23 mouse cellular contexts compared by ENCODE assay signal in the genomic region with DNA sequence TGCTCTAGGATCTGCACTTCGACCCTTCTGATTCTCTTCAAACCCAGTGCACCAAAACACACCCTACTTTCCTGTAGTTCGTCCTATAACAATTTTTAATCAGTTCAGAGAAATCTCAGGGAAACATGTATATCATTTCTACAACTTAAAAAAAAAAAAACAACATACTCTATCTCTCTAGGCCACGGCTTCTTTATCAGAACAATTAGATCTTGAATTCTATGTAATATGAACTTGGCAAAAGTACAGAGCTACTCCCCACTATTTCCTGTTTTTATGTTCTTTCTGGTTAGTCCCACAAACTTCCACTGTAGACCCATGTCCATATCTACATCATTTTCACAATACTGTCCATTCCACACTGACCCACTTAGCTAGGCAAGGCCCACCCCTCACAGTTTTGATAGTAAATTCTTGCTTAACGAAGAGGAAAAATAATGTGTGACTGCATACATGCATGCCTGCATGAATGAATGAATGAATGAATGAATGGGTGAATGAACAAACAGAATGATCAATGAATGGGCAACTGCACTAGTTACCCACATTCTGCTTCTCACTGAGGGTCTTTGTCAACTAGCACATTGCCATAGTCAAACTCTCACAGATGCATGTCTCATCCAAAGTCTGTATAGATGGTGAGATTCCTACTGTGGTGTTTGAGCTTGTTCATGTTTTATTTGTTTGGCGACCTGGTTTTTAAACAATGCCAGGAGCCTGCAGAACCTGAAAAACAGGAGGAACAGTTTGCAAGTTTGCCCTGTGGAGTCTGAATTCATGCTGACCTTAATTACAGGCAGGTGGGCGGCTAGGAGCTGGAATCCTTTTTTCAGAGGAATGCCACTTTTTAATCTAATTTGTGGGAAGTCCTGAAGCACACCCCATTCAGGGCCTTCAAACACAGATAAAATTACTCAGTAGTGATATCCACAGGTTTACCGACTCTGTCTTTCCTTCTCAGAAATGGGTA.
DNase-seq lines count a peak whose midpoint lies in the region; ATAC-seq and TF ChIP-seq lines count a peak whose summit lies in the region.
"Had no signal": no experiment of that assay in that cellular context is flagged by ENCODE, and none has a peak within 500 bp of the region (broad histone marks: within the 10 kb centered on the region; RNA-seq: fewer than 3 reads in every experiment).

No protein-coding gene starts in this region.

- no peak overlapping the region for H3K4me2 ChIP-seq in stomach, postnatal 0 days (replicated peaks; ENCODE audit: low read depth)
- H3K4me2 ChIP-seq: heart, embryonic 15.5 days; limb, embryonic 12.5 days; liver, embryonic 13.5 days had no signal

- no peak for TF ChIP-seq EP300 in stomach, postnatal 0 days (optimal IDR thresholded peaks at IDR 0.05)

- no peaks in the 10 kb centered on the region for H3K36me3 ChIP-seq in stomach, postnatal 0 days (ENCODE audit: control insufficient read depth, insufficient read depth, low read length)
- H3K36me3 ChIP-seq: G1E; heart, embryonic 15.5 days; hindbrain, embryonic 10.5 days; limb, embryonic 12.5 days; liver, embryonic 13.5 days had no signal

- WGBS in stomach, postnatal 0 days, result 53% methylated on average over 7 of the region's 7 CpGs

- peak; percentile 76 for DNase-seq in urinary bladder, postnatal 14 days (ENCODE audit: low spot score)
- no peak for DNase-seq in urinary bladder, postnatal 10 days (ENCODE audit: low spot score)
- DNase-seq in brain, embryonic 14.5 days (ENCODE audit: low read depth), result peak; percentile 27
- DNase-seq in forelimb bud, embryonic 11.5 days (ENCODE audit: low read depth, low spot score), result peak; percentile 37
- DNase-seq in stomach, postnatal 0 days (ENCODE audit: low spot score), result peak; percentile 40
- no peak for DNase-seq in left cerebral cortex, postnatal 4 days
- no peak for DNase-seq in gastrocnemius, adult 8-10 months (ENCODE audit: low spot score in 2 of 2)
- DNase-seq: adrenal gland, adult 8-10 months; cerebellum, adult 18-20 months; cerebellum, postnatal 36 days; heart, adult 2 months; kidney, adult 9 months; kidney, postnatal 4 days; layer of hippocampus, postnatal 36 days; liver, embryonic 13.5 days; thymus, postnatal 25 days had no signal

- H3K9me3 ChIP-seq in stomach, postnatal 0 days (ENCODE audit: control insufficient read depth, low read length), result no peaks in the 10 kb centered on the region
- H3K9me3 ChIP-seq: G1E; heart, embryonic 15.5 days; hindbrain, embryonic 10.5 days; limb, embryonic 12.5 days; liver, embryonic 13.5 days had no signal

- intact Hi-C loops in left cerebral cortex, postnatal 4 days (cut with DNase I), result no loop called here

- no peaks in the 10 kb centered on the region for H3K4me1 ChIP-seq in stomach, postnatal 0 days (replicated peaks; ENCODE audit: control insufficient read depth, insufficient read depth)
- H3K4me1 ChIP-seq: hindbrain, embryonic 10.5 days; limb, embryonic 12.5 days had no signal

- no peak overlapping the region for H3K27ac ChIP-seq in stomach, postnatal 0 days (replicated peaks)
- H3K27ac ChIP-seq: heart, adult 2 months; heart, embryonic 15.5 days; hindbrain, embryonic 10.5 days; limb, embryonic 12.5 days; liver, embryonic 13.5 days had no signal

- TF ChIP-seq POLR2A in brain, embryonic 14.5 days (IDR thresholded peaks at IDR 0.05; ENCODE audit: borderline replicate concordance, extremely low read depth, insufficient read depth, insufficient read length, poor library complexity, severe bottlenecking), result no peak

- no peak overlapping the region for H3K9ac ChIP-seq in stomach, postnatal 0 days (ENCODE audit: low read length)
- H3K9ac ChIP-seq: heart, embryonic 15.5 days; limb, embryonic 12.5 days; liver, embryonic 13.5 days had no signal

- TF ChIP-seq CTCF in brain, embryonic 14.5 days (IDR thresholded peaks at IDR 0.05; ENCODE audit: borderline replicate concordance, extremely low read depth, insufficient read depth, insufficient read length), result no peak
- TF ChIP-seq CTCF in stomach, postnatal 0 days (IDR thresholded peaks at IDR 0.05; ENCODE audit: low read depth), result no peak

- no peak for ATAC-seq in stomach, postnatal 0 days (ENCODE audit: low FRiP score, low TSS enrichment)
- ATAC-seq: forebrain, embryonic 14.5 days; lung, postnatal 0 days; midbrain, embryonic 16.5 days had no signal

- no peaks in the 10 kb centered on the region for H3K27me3 ChIP-seq in stomach, postnatal 0 days (ENCODE audit: control insufficient read depth, insufficient read depth, low read length)
- H3K27me3 ChIP-seq: heart, embryonic 15.5 days; limb, embryonic 12.5 days; liver, embryonic 13.5 days had no signal

- H3K4me3 ChIP-seq in stomach, postnatal 0 days (ENCODE audit: low read depth, low read length), result no peak overlapping the region
- H3K4me3 ChIP-seq: heart, adult 2 months; heart, embryonic 15.5 days; hindbrain, embryonic 10.5 days; limb, embryonic 12.5 days; liver, embryonic 13.5 days had no signal

Comparison
In these comparisons a context has a peak if more than half of its experiments do, and no peak if none do; other contexts are left out.
1. DNase-seq: peak in urinary bladder, postnatal 14 days (single experiment), brain, embryonic 14.5 days (single experiment), forelimb bud, embryonic 11.5 days (single experiment) and stomach, postnatal 0 days (single experiment); none in urinary bladder, postnatal 10 days (single experiment), left cerebral cortex, postnatal 4 days (single experiment) and gastrocnemius, adult 8-10 months (0 of 2).